Mouse (Mus musculus): Measurements from ENCODE around the gene Mrpl10. TPM values are rescaled to one million over a fixed set of nuclear protein-coding genes. Genes with fewer than 3 reads are reported as not detected.

The Mrpl10 gene
- total and polyA plus RNA-seq, 3 experiments = 104 to 132 (median 119) TPM

DNA sequence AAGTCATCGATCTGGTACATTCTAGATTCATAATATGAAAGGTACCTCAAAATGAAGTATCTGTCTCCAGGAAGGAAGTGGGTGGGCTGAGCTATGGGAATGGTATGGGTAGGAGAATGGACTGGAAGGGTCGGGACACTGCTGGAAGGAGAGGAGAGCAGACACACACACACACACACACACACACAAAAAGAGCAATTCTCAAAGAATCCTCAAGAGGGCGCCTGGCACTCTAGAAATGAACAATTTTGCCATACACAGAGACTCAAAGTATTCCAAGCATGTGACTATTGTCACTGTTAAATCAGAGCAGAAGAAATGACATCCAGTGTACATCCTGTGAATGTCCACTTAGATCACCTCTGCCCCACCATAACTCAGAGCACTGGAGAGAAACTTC lies 31.2 kb downstream of the Mrpl10 start:
- DNase-seq (ENCODE audit: extremely low read depth) = peak; percentile 80
- H3K79me2 ChIP-seq (replicated peaks; ENCODE audit: control insufficient read depth, extremely low read depth, insufficient read depth, poor library complexity, severe bottlenecking) = no peaks in the 10 kb centered on the region
- in situ Hi-C loops (cut with MboI; ENCODE audit: low pct_ligation_motif_present, low pct_unique_long_range_greater_than_20kb, low sequenced_read_pairs) = no loop called here
- no peak overlapping the region for H3K27ac ChIP-seq (ENCODE audit: insufficient read depth, low read depth)
- H3K4me1 ChIP-seq (ENCODE audit: control insufficient read depth in 1 of 2, insufficient read depth in 2 of 2) = no peaks in the 10 kb centered on the region
- no peaks in the 10 kb centered on the region for H3K27me3 ChIP-seq (replicated peaks)
- no peak overlapping the region for H3K4me2 ChIP-seq (ENCODE audit: insufficient read depth, low read depth, poor library complexity, severe bottlenecking)
- peaks cover 15 to 33% of the 10 kb centered on the region in 2 experiments for H3K36me3 ChIP-seq (replicated peaks in 1 of 2; ENCODE audit: control insufficient read depth in 1 of 2, insufficient read depth in 1 of 2, low read length in 1 of 2)
- TF ChIP-seq GABPA (IDR thresholded peaks at IDR 0.05; ENCODE audit: insufficient replicate concordance, low read depth, low read length) (no peak), POLR2AphosphoS2 (IDR thresholded peaks at IDR 0.05; ENCODE audit: low read depth, low read length) (no peak; the same call in 1 of the 2 replicates), NELFE (IDR thresholded peaks at IDR 0.05; ENCODE audit: low read depth, low read length) (no peak), PAX5 (IDR thresholded peaks at IDR 0.05; ENCODE audit: low read length) (no peak), ETS1 (conservative IDR thresholded peaks at IDR 0.05; ENCODE audit: low read depth, low read length) (no peak), JUN (IDR thresholded peaks at IDR 0.05; ENCODE audit: insufficient read depth, low read depth, low read length) (no peak), MAZ (IDR thresholded peaks at IDR 0.05; ENCODE audit: low read depth, low read length) (no peak), IRF4 (IDR thresholded peaks at IDR 0.05; ENCODE audit: low read depth, low read length) (peak; percentile 74), TCF12 (IDR thresholded peaks at IDR 0.05; ENCODE audit: low read depth, low read length) (no peak), HCFC1 (IDR thresholded peaks at IDR 0.05; ENCODE audit: low read depth, low read length) (no peak), MAX (IDR thresholded peaks at IDR 0.05; ENCODE audit: low read length) (no peak), EP300 (IDR thresholded peaks at IDR 0.05; ENCODE audit: low read length) (no peak), BHLHE40 (IDR thresholded peaks at IDR 0.05; ENCODE audit: low read depth, low read length) (peak; percentile 58), ZC3H11A (IDR thresholded peaks at IDR 0.05; ENCODE audit: low read depth, low read length) (peak; percentile 56), RCOR1 (conservative IDR thresholded peaks at IDR 0.05; ENCODE audit: low read depth, low read length) (no peak), JUND (conservative IDR thresholded peaks at IDR 0.05; ENCODE audit: low read depth, low read length) (peak; percentile 36; the same call in 1 of the 2 replicates), POLR2A (IDR thresholded peaks at IDR 0.05; ENCODE audit: low read depth, low read length) (no peak), MXI1 (IDR thresholded peaks at IDR 0.05; ENCODE audit: low read depth, low read length) (no peak), NRF1 (IDR thresholded peaks at IDR 0.05; ENCODE audit: low read depth, low read length) (no peak), KAT2A (IDR thresholded peaks at IDR 0.05; ENCODE audit: insufficient replicate concordance, low read length) (no peak), SMC3 (IDR thresholded peaks at IDR 0.05; ENCODE audit: low read depth, low read length) (peak; percentile 80), CHD2 (IDR thresholded peaks at IDR 0.05; ENCODE audit: low read length) (no peak), ZNF384 (IDR thresholded peaks at IDR 0.05; ENCODE audit: low read depth, low read length) (no peak), MAFK (IDR thresholded peaks at IDR 0.05; ENCODE audit: insufficient replicate concordance, low read length) (no peak), ZKSCAN1 (IDR thresholded peaks at IDR 0.05; ENCODE audit: borderline replicate concordance, low read depth, low read length) (no peak), UBTF (IDR thresholded peaks at IDR 0.05; ENCODE audit: low read depth, low read length) (no peak), TBP (conservative IDR thresholded peaks at IDR 0.05; ENCODE audit: low read depth, low read length) (no peak), MEF2A (IDR thresholded peaks at IDR 0.05; ENCODE audit: borderline replicate concordance, low read depth, low read length) (no peak), USF2 (conservative IDR thresholded peaks at IDR 0.05; ENCODE audit: low read depth, low read length) (no peak), MYC (IDR thresholded peaks at IDR 0.05; ENCODE audit: low read depth, low read length) (peak; percentile 52; the same call in 1 of the 2 replicates), SIN3A (IDR thresholded peaks at IDR 0.05; ENCODE audit: low read length) (no peak), RAD21 (IDR thresholded peaks at IDR 0.05; ENCODE audit: low read depth, low read length) (peak; percentile 94), CHD1 (IDR thresholded peaks at IDR 0.05; ENCODE audit: low read depth, low read length) (no peak), ZMIZ1 (IDR thresholded peaks at IDR 0.05; ENCODE audit: low read depth, low read length) (no peak), E2F4 (IDR thresholded peaks at IDR 0.05; ENCODE audit: insufficient replicate concordance, low read depth, low read length) (no peak), CTCF (conservative IDR thresholded peaks at IDR 0.05 in 1 of 2, IDR thresholded peaks at IDR 0.05 in 1 of 2; ENCODE audit: low read depth in 2 of 2, low read length in 2 of 2) (peak; percentile 66 to 97), ELF1 (IDR thresholded peaks at IDR 0.05; ENCODE audit: low read depth, low read length) (no peak), USF1 (IDR thresholded peaks at IDR 0.05; ENCODE audit: low read depth, low read length) (no peak)
- H3K9me3 ChIP-seq (replicated peaks; ENCODE audit: low read length) = no peaks in the 10 kb centered on the region
- no peak overlapping the region for H3K4me3 ChIP-seq (replicated peaks in 1 of 3; ENCODE audit: low read depth in 2 of 3, low read length in 2 of 3, poor library complexity in 1 of 3)
- no peak overlapping the region for H3K9ac ChIP-seq (ENCODE audit: insufficient read depth, low read depth)
- dilution Hi-C loops (cut with MboI; ENCODE audit: extremely low pct_ligation_motif_present, extremely low pct_unique_long_range_greater_than_20kb, low sequenced_read_pairs) = no loop called here
